Mouse (Mus musculus): Measurements from ENCODE around the gene Enkur. TPM values are rescaled to one million over a fixed set of nuclear protein-coding genes. Genes with fewer than 3 reads are reported as not detected.

Gene Enkur
- polyA plus RNA-seq, 1 experiment from 2014 or later: 0.72 TPM

- DNase-seq (ENCODE audit: extremely low spot score, low spot score): no peak
- Histone ChIP-seq H3K27ac (no peak overlapping the region), H3K27me3 (ENCODE audit: poor library complexity, severe bottlenecking) (no peaks in the 10 kb centered on the region), H3K4me3 (no peak overlapping the region), H3K36me3 (replicated peaks) (no peaks in the 10 kb centered on the region; the same call in 1 of the 2 replicates), H3K4me1 (no peaks in the 10 kb centered on the region), H3K9me3 (no peaks in the 10 kb centered on the region)
- 93% methylated on average over 9 of the region's 9 CpGs for WGBS
These were observed 17.6 kb upstream of the Enkur start for GRCm38 (mm10) chr2:21222453-21223384.

- H3K4me1 ChIP-seq: no peaks in the 10 kb centered on the region
- no peaks in the 10 kb centered on the region for H3K9me3 ChIP-seq
- WGBS: 95% methylated on average over 2 of the region's 2 CpGs
- no peak for DNase-seq (ENCODE audit: extremely low spot score, low spot score)
- no peaks in the 10 kb centered on the region for H3K27me3 ChIP-seq (ENCODE audit: poor library complexity, severe bottlenecking)
- H3K4me3 ChIP-seq: no peak overlapping the region
- H3K36me3 ChIP-seq (replicated peaks): peaks cover 49% of the 10 kb centered on the region
- no peak overlapping the region for H3K27ac ChIP-seq
These were observed 10.1 kb upstream of the Enkur start for GRCm38 (mm10) chr2:21215284-21215683.

- Histone ChIP-seq H3K4me1 (no peaks in the 10 kb centered on the region), H3K4me3 (no peak overlapping the region), H3K27ac (no peak overlapping the region), H3K36me3 (replicated peaks) (peaks cover 50% of the 10 kb centered on the region), H3K27me3 (ENCODE audit: poor library complexity, severe bottlenecking) (no peaks in the 10 kb centered on the region), H3K9me3 (no peaks in the 10 kb centered on the region)
- no peak for DNase-seq (ENCODE audit: extremely low spot score, low spot score)
These were observed 9.2 kb upstream of the Enkur start for GRCm38 (mm10) chr2:21214322-21214721.

- 90% methylated on average over 6 of the region's 6 CpGs for WGBS
- Histone ChIP-seq H3K36me3 (replicated peaks) (peaks cover 39% of the 10 kb centered on the region), H3K4me3 (no peak overlapping the region), H3K27me3 (ENCODE audit: poor library complexity, severe bottlenecking) (no peaks in the 10 kb centered on the region), H3K9me3 (no peaks in the 10 kb centered on the region), H3K27ac (no peak overlapping the region), H3K4me1 (peaks cover 13% of the 10 kb centered on the region)
- DNase-seq (ENCODE audit: extremely low spot score, low spot score): no peak
These were observed 6.2 kb upstream of the Enkur start for GRCm38 (mm10) chr2:21211361-21211760.

GRCm38 (mm10) chr2:21206278-21206677 is 1.1 kb upstream of the Enkur start:
- Histone ChIP-seq H3K4me1 (peaks cover 23% of the 10 kb centered on the region), H3K27ac (peak overlapping the region; percentile 88), H3K27me3 (ENCODE audit: poor library complexity, severe bottlenecking) (no peaks in the 10 kb centered on the region), H3K36me3 (replicated peaks) (peaks cover 3% of the 10 kb centered on the region), H3K4me3 (peak overlapping the region; percentile 58), H3K9me3 (no peaks in the 10 kb centered on the region)
- no peak for DNase-seq (ENCODE audit: extremely low spot score, low spot score)
- WGBS: 50% methylated on average over 6 of the region's 6 CpGs

GRCm38 (mm10) chr2:21205831-21206159 is 630 bp upstream of the Enkur start:
- Histone ChIP-seq H3K4me3 (peak overlapping the region; percentile 58), H3K27me3 (ENCODE audit: poor library complexity, severe bottlenecking) (no peaks in the 10 kb centered on the region), H3K36me3 (replicated peaks) (0 out of 2 replicates have a peak, but pooled peaks cover 3% of the 10 kb centered on the region), H3K4me1 (peaks cover 23% of the 10 kb centered on the region), H3K9me3 (no peaks in the 10 kb centered on the region), H3K27ac (peak overlapping the region; percentile 88)
- WGBS: 2% methylated on average over 19 of the region's 19 CpGs
- no peak for DNase-seq (ENCODE audit: extremely low spot score, low spot score)

- no peak for DNase-seq (ENCODE audit: extremely low spot score, low spot score)
- H3K36me3 ChIP-seq (replicated peaks): no peaks in the 10 kb centered on the region
- H3K27ac ChIP-seq: no peak overlapping the region
- 96% methylated on average over 2 of the region's 2 CpGs for WGBS
- no peaks in the 10 kb centered on the region for H3K27me3 ChIP-seq (ENCODE audit: poor library complexity, severe bottlenecking)
- H3K9me3 ChIP-seq: no peaks in the 10 kb centered on the region
- no peak overlapping the region for H3K4me3 ChIP-seq
- peaks cover 17% of the 10 kb centered on the region for H3K4me1 ChIP-seq
These were observed 2.4 kb downstream of the Enkur start for GRCm38 (mm10) chr2:21202754-21203153.

- 75% methylated on average over 3 of the region's 3 CpGs for WGBS
- no peaks in the 10 kb centered on the region for H3K9me3 ChIP-seq
- H3K4me1 ChIP-seq: no peaks in the 10 kb centered on the region
- H3K36me3 ChIP-seq (replicated peaks): no peaks in the 10 kb centered on the region
- no peaks in the 10 kb centered on the region for H3K27me3 ChIP-seq (ENCODE audit: poor library complexity, severe bottlenecking)
- no peak for DNase-seq (ENCODE audit: extremely low spot score, low spot score)
- no peak overlapping the region for H3K27ac ChIP-seq
- no peak overlapping the region for H3K4me3 ChIP-seq
These were observed 6.1 kb downstream of the Enkur start for GRCm38 (mm10) chr2:21199051-21199450.

- Histone ChIP-seq H3K27ac (no peak overlapping the region), H3K27me3 (ENCODE audit: poor library complexity, severe bottlenecking) (no peaks in the 10 kb centered on the region), H3K4me3 (no peak overlapping the region), H3K9me3 (no peaks in the 10 kb centered on the region), H3K36me3 (replicated peaks) (no peaks in the 10 kb centered on the region), H3K4me1 (no peaks in the 10 kb centered on the region)
- DNase-seq (ENCODE audit: extremely low spot score, low spot score): no peak
- 91% methylated on average over 5 of the region's 5 CpGs for WGBS
These were observed 9.9 kb downstream of the Enkur start for GRCm38 (mm10) chr2:21195233-21195632.

GRCm38 (mm10) chr2:21191232-21191631 is 13.9 kb downstream of the Enkur start:
- H3K27me3 ChIP-seq (ENCODE audit: poor library complexity, severe bottlenecking): no peaks in the 10 kb centered on the region
- no peaks in the 10 kb centered on the region for H3K9me3 ChIP-seq
- H3K27ac ChIP-seq: no peak overlapping the region
- 87% methylated on average over 1 of the region's 1 CpGs for WGBS
- no peaks in the 10 kb centered on the region for H3K36me3 ChIP-seq (replicated peaks)
- no peak overlapping the region for H3K4me3 ChIP-seq
- no peaks in the 10 kb centered on the region for H3K4me1 ChIP-seq
- DNase-seq (ENCODE audit: extremely low spot score, low spot score): no peak

GRCm38 (mm10) chr2:21188610-21189009 is 16.6 kb downstream of the Enkur start:
- 83% methylated on average over 4 of the region's 4 CpGs for WGBS
- H3K9me3 ChIP-seq: no peaks in the 10 kb centered on the region
- no peaks in the 10 kb centered on the region for H3K4me1 ChIP-seq
- H3K36me3 ChIP-seq (replicated peaks): no peaks in the 10 kb centered on the region
- no peak overlapping the region for H3K4me3 ChIP-seq
- DNase-seq (ENCODE audit: extremely low spot score, low spot score): no peak
- no peak overlapping the region for H3K27ac ChIP-seq
- no peaks in the 10 kb centered on the region for H3K27me3 ChIP-seq (ENCODE audit: poor library complexity, severe bottlenecking)

- Histone ChIP-seq H3K4me1 (no peaks in the 10 kb centered on the region), H3K27me3 (ENCODE audit: poor library complexity, severe bottlenecking) (no peaks in the 10 kb centered on the region), H3K36me3 (replicated peaks) (no peaks in the 10 kb centered on the region), H3K27ac (no peak overlapping the region), H3K9me3 (no peaks in the 10 kb centered on the region), H3K4me3 (no peak overlapping the region)
- WGBS: 66% methylated on average over 7 of the region's 7 CpGs
- peak; percentile 31 for DNase-seq (ENCODE audit: extremely low spot score, low spot score)
These were observed 17.6 kb downstream of the Enkur start for GRCm38 (mm10) chr2:21187576-21187975.

- DNase-seq (ENCODE audit: extremely low spot score, low spot score): no peak
- no peaks in the 10 kb centered on the region for H3K27me3 ChIP-seq (ENCODE audit: poor library complexity, severe bottlenecking)
- WGBS: 91% methylated on average over 1 of the region's 1 CpGs
- no peaks in the 10 kb centered on the region for H3K36me3 ChIP-seq (replicated peaks)
- no peak overlapping the region for H3K27ac ChIP-seq
- H3K4me3 ChIP-seq: no peak overlapping the region
- H3K9me3 ChIP-seq: no peaks in the 10 kb centered on the region
- no peaks in the 10 kb centered on the region for H3K4me1 ChIP-seq
These were observed 22.4 kb downstream of the Enkur start for GRCm38 (mm10) chr2:21182811-21183210.

All from forebrain, embryonic 10.5 days (tissue).